Mouse (Mus musculus): Measurements from ENCODE around the gene Itpr2.

- TF ChIP-seq TAL1 (IDR thresholded peaks at IDR 0.05; ENCODE audit: low read length) (no peak), GATA1 (IDR thresholded peaks at IDR 0.05; ENCODE audit: low read length) (no peak)
Measured at GRCm38 (mm10) chr6:146469936-146470335, 32.1 kb downstream of the Itpr2 start.
